8 mouse cellular contexts compared by ENCODE assay signal in the genomic region with DNA sequence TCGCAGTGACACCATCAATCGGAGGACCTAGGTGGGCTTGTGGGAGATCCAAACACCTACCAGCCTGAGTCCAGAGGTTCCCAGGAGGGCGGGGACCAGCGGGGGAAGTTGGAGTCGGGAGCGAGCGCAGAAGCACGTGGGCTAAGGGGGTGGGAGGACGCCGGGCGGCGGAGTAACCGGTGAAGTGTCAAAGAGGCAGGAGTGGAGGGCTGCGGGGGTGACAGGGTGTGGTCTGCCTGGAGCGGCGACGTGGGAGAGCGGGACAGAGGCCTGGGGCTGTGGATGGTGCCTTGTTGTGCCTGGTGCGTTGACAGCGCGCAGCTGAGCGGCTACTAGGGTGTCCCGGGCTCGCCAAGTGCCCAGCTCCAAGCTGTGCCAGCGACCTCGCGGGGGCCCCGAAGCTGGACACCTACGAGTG. TPM values are rescaled to one million over a fixed set of nuclear protein-coding genes. Genes with fewer than 3 reads are reported as not detected.
A peak's percentile ranks its signal among the peaks of the same experiment; 100 is the strongest.
DNase-seq lines count a peak whose midpoint lies in the region; ATAC-seq lines count a peak whose summit lies in the region.

Gene Sema6d, plus strand, starts transcription at position 157 of the 418 bp plus-strand sequence.

- peak within 1 kb of the TSS; percentile 47 for H3K9ac ChIP-seq in embryonic facial prominence, embryonic 11.5 days (replicated peaks; ENCODE audit: low read length)
- H3K9ac ChIP-seq in heart, embryonic 15.5 days, result peak within 1 kb of the TSS; percentile 47

- DNase-seq in lung, adult 18-20 months, result peak; percentile 3 to 5
- DNase-seq in lung, postnatal 25 days (ENCODE audit: low spot score), result no peak
- DNase-seq in embryonic facial prominence, embryonic 11.5 days (ENCODE audit: low spot score), result peak; percentile 36
- DNase-seq in layer of hippocampus, postnatal 14 days (ENCODE audit: low spot score in 2 of 2), result no peak
- DNase-seq in lung, postnatal 10 days, result peak; percentile 58
- DNase-seq in testis, postnatal 10 days (ENCODE audit: low spot score), result peak; percentile 42
- DNase-seq in T-cell, adult 2 months (ENCODE audit: low spot score), result no peak

- 2% methylated on average over 24 of the region's 29 CpGs for WGBS in embryonic facial prominence, embryonic 11.5 days
- WGBS in heart, embryonic 15.5 days, result 1% methylated on average over 29 of the region's 29 CpGs

- H3K4me3 ChIP-seq in embryonic facial prominence, embryonic 11.5 days (ENCODE audit: low read depth, low read length), result peak within 1 kb of the TSS; percentile 47
- peak within 1 kb of the TSS; percentile 63 for H3K4me3 ChIP-seq in heart, embryonic 15.5 days

- H3K4me1 ChIP-seq in embryonic facial prominence, embryonic 11.5 days (ENCODE audit: control insufficient read depth, insufficient read depth, low read length), result no peaks in the 10 kb centered on the region
- peaks cover 11% of the 10 kb centered on the region for H3K4me1 ChIP-seq in heart, embryonic 15.5 days (replicated peaks)

- no peaks in the 10 kb centered on the region for H3K9me3 ChIP-seq in embryonic facial prominence, embryonic 11.5 days (replicated peaks; ENCODE audit: control insufficient read depth, low read length)
- H3K9me3 ChIP-seq in heart, embryonic 15.5 days (replicated peaks), result no peaks in the 10 kb centered on the region

- peaks cover 24% of the 10 kb centered on the region for H3K27me3 ChIP-seq in embryonic facial prominence, embryonic 11.5 days (ENCODE audit: control insufficient read depth, insufficient read depth, low read length)
- peaks cover 33% of the 10 kb centered on the region for H3K27me3 ChIP-seq in heart, embryonic 15.5 days

- peak; percentile 88 for ATAC-seq in embryonic facial prominence, embryonic 11.5 days (replicated peaks; ENCODE audit: insufficient number of reproducible peaks, low FRiP score, low TSS enrichment, low read depth)
- ATAC-seq in heart, embryonic 15.5 days (replicated peaks; ENCODE audit: insufficient number of reproducible peaks, insufficient read depth, low FRiP score, low read depth), result 0 out of 2 replicates have a peak, but pooled peaks have one; percentile 58

- no peaks in the 10 kb centered on the region for H3K36me3 ChIP-seq in embryonic facial prominence, embryonic 11.5 days (replicated peaks; ENCODE audit: control insufficient read depth, insufficient read depth, low read depth, low read length)
- no peaks in the 10 kb centered on the region for H3K36me3 ChIP-seq in heart, embryonic 15.5 days

- peak within 1 kb of the TSS; percentile 94 for H3K4me2 ChIP-seq in embryonic facial prominence, embryonic 11.5 days (ENCODE audit: low read depth, low read length)
- peak within 1 kb of the TSS; percentile 99 for H3K4me2 ChIP-seq in heart, embryonic 15.5 days

- H3K27ac ChIP-seq in embryonic facial prominence, embryonic 11.5 days (replicated peaks; ENCODE audit: low read depth, low read length), result no peak within 1 kb of the TSS
- H3K27ac ChIP-seq in heart, embryonic 15.5 days, result no peak within 1 kb of the TSS

RNA-seq across cellular contexts. Expression of gene Sema6d, which starts in this region (rescaled TPM):
- 10.2 and 10.5 TPM in 2 replicates for polyA plus RNA-seq in embryonic facial prominence, embryonic 11.5 days (2014; fragmentation: Nextera tagmentation; extraction: Ambion mirVana)
- 16.5 and 20.8 TPM in 2 replicates for polyA plus RNA-seq in heart, embryonic 15.5 days (2015; fragmentation: Nextera tagmentation; extraction: Ambion mirVana)
- 10 to 100 TPM; 74.2 to 75.2 TPM for total RNA-seq in layer of hippocampus, postnatal 14 days (2021)

Comparison
In these comparisons a context has a peak if more than half of its experiments do, and no peak if none do; other contexts are left out.
1. DNase-seq: peak in lung, adult 18-20 months (2 of 2), embryonic facial prominence, embryonic 11.5 days (single experiment), lung, postnatal 10 days (single experiment) and testis, postnatal 10 days (single experiment); none in lung, postnatal 25 days (single experiment), layer of hippocampus, postnatal 14 days (0 of 2) and T-cell, adult 2 months (single experiment).